Mouse (Mus musculus) E14TG2a.4 (cell line): ENCODE results near the gene Vmn1r160.
"Not testable (repeated sequence)": the region's sequence is repeated elsewhere in the genome, so short reads cannot be mapped to it uniquely, and the experiment has no call there.

ENCODE experiments used
- CTCF ChIP-seq: conservative IDR thresholded peaks from 2 replicates; pipeline ENCODE4 v1.5.1; 2014; ENCODE audit warnings: low read length
- NANOG ChIP-seq: IDR thresholded peaks from 2 replicates; pipeline ENCODE4 v1.6.1; 2014; ENCODE audit warnings: borderline replicate concordance, low read length, mixed read lengths

DNA sequence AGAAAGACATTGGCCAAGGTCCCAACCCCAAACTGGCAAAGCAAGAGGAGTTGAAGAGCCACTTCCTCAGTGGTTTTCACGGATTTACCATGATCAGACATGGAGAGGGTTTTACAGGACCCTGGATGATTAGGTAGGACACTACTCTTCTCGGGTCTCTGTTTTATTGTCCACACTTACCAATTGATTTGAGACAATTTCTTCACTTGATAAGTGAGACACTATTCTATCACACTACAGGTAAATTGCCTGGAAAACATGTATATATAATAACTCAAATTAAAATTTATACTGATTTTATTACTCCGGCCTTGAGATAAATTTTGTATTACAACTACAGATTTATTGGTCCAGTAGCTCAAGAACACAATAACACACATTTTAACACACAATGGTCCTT lies 27.5 kb upstream of the Vmn1r160 start, which contains the start of gene Vmn1r159:
- not testable (repeated sequence) for TF ChIP-seq CTCF, NANOG
